Mouse (Mus musculus) spleen, postnatal 14 days (tissue): ENCODE results near the gene Coro1c.
A peak's percentile ranks its signal among the peaks of the same experiment; 100 is the strongest.

Experiments
- DNase-seq, 2 experiments: peaks; one replicate each; pipeline ENCODE4 v3.0.0; 2021 to 2022; ENCODE audit warnings: low spot score in 2 of 2

Coro1c gene

DNA sequence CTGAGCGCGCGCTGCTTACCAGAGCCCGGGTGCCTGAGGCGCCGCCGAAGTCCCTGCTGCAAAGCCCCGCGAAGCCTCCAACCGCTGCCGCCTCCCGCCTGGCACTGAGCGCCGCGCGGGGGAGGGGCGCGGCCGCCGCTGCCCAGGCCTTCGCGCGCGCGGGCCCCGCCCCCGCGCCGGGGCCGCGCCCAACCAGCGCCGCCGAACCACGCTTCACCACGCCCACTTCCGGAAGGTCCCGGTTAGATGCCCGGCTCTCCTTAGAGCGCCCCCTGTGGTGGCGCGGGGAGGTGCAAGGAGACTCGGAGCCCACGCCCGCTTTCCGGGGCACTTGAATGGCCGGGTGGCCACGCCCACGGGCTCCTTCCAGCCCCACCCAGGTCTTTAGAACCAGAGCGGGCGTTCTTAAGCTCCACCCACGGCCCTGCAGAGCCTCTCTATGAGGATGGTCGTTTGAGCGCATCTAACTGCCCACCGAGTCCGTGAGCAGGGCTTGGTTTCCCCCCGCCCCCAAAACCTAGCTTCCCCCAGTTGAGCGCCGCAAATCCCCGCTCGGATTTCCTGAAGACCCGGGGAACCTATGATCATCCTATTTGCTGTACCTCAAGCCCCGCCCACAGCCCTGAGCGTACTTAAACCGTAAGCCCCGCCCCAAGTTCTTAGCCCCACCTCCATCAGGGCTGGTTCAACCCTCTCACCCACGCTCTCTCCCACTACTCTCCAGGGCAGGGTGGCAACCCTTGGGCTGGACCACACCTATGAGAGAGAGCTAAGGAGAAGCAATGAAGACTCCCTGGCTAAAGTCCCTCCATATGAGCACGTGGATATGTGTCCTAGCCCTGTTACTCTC lies at the start of gene Coro1c:
Coro1c (minus strand) TSS at position 167 of the 850 bp plus-strand sequence.
- DNase-seq, result peak; percentile 99 to 100

GRCm38 (mm10) chr5:113956510-113956909 lies 48.0 kb upstream of the Coro1c start:
- peak; percentile 84 to 93 for DNase-seq

DNA sequence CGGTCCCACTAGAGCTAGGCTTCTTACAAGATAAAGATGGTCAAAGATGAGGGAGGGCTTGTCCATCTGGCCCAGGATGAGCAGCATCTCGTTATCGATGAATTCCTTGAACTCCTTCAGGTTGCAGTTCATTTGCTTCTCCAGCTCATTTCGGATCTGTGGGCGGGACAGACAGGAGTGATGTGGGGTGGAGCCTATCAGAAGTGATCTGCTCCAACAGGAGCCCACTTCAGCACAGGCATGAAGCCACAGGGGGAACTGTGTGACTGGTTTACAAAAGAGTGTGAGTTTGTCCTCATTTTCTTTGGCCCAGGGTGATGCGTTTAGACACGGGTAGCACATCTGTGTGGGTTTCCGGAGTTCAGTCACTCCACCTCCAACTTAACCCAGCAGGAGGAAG lies 47.1 kb upstream of the Coro1c start:
- DNase-seq, result no peak

GRCm38 (mm10) chr5:113955281-113955680 lies 46.7 kb upstream of the Coro1c start:
- no peak for DNase-seq

- DNase-seq, result peak; percentile 53 to 75
These were observed 45.9 kb upstream of the Coro1c start for GRCm38 (mm10) chr5:113954421-113954820.

DNA sequence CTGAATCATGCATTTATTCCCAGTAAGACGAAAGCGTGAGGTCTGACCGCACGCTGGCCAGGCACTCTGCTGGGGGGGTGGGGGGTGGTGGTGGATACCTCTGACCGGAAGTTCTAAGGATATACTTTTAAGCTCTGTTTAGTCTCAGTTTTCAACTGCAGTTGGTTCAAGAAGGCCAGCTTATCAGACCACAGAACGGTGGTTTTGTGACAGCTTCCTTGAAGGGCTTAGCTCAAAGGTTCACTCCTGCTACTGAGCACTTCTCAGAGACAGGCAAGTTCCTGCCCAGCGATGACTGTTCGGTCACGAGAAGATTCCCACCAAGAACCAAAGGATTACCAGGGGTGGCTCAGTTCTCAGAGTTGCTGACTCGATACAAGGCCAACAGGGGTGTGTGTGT lies 44.0 kb upstream of the Coro1c start:
- no peak for DNase-seq

DNA sequence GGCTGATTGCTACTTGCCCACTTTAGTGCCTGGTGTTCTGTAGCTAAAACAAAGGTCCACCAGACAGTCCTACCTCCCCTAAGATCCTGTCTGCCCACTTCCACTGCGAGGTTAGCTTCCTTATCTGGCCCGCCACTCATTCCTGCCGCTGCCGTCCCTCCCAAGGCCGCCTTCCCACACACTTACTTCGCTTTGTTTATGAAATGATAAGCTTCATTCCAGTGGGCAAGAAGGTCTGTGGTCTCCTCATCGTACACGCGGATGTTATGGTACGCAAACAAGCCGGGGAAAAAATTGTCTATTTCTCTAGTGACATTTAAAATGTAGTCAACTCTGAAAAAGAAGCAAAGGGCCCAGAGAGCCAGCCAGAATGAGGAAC lies 43.1 kb upstream of the Coro1c start:
- DNase-seq, result no peak

- DNase-seq, result no peak
These were observed 42.5 kb upstream of the Coro1c start for GRCm38 (mm10) chr5:113950786-113951692.

- no peak for DNase-seq
These were observed 41.6 kb upstream of the Coro1c start for GRCm38 (mm10) chr5:113950133-113950532.

DNA sequence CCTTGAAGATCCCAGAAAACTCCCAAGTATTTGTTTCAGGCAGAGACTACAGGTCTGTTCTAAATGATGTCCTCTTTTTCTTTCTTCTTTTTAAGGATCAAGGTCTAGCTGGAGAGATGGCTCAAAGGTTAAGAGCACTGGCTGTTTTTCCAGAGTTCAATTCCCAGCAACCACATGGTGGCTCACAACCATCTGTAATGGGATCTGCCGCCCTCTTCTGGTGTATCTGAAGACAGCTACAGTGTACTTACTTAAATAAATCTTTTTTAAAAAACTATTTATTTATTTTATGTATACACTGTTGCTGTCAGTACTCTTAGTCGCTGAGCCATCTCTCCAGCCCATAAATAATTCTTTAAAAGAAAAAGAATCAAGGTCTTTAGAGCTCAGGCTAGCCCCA lies 38.7 kb upstream of the Coro1c start:
- DNase-seq, result no peak

GRCm38 (mm10) chr5:113945126-113945525 lies 36.6 kb upstream of the Coro1c start:
- DNase-seq, result no peak

- no peak for DNase-seq
These were observed 34.8 kb upstream of the Coro1c start for GRCm38 (mm10) chr5:113943328-113943727.

- no peak for DNase-seq
These were observed 34.0 kb upstream of the Coro1c start for GRCm38 (mm10) chr5:113942580-113942979.

DNA sequence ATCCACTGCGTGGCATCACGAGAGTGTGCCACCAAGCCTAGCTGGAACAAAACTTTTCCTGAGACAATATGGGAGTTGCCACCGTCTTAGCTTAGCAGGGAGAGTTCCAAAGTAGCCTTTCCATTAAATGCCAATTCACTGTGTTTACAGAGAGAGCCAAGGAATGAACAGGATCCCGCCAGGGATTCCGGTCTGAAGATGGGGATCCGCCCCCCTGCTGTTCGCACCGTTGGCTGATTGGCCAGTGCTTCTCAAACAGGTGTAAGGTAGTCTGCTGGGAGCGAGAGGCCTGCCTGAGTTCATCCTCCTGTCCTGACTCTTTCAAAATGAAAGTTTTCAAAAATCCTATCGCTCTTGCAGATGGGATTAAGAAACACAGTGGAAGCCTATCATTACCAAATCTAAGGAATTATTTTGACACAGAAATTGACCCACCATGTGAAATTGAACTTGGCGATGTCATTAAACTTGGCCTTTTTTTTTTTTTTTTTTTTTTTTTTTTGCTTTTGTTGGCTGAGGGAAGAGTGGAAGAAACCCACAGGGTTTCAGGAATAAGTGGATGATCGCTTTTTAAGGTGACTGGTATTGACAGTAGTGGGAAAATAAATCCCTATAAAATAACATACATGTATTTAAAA lies 30.8 kb upstream of the Coro1c start:
- DNase-seq, result no peak

DNA sequence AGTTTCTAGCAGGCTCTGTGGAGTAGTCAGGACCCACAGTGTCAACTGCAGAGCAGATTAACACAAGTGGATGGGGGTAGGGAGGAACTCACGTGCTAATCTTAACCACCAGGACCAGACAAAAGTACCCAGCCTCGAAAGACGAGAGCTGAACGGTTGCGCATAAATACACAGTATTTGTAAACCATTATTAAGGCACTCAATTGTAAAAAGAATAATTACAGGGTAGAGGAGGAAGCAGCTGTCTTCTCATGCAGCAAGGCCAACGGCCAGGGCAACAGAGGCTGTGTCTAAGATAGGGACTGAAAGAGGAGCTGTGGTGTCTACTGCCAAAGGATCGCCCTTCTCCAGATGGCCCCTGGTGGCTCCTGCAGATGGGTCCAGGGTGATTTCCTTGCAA lies 29.1 kb upstream of the Coro1c start:
- no peak for DNase-seq

DNA sequence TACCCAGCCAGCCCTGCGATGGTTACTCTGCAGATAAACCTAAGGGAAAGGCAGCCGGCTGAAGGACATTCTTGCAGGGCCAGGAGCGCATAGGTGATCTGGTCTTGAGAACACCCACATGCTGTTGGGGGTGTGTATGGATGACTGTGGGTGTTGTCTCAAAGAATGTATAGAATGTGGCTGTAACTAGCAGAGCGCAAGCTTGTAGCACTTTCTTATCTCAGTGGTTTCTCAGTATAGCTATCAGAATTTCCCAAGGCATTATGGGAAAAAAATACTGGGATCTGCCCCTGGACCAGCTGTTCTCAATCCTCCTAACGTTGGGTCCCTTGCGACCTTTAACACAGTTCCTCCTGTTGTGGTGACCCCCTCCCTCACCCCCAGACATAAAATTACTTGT lies 25.3 kb upstream of the Coro1c start:
- no peak for DNase-seq

GRCm38 (mm10) chr5:113933480-113933879 lies 24.9 kb upstream of the Coro1c start:
- DNase-seq, result no peak

- no peak for DNase-seq
These were observed 23.8 kb upstream of the Coro1c start for GRCm38 (mm10) chr5:113932310-113932709.

- no peak for DNase-seq
These were observed 22.4 kb upstream of the Coro1c start for GRCm38 (mm10) chr5:113930648-113931609.

DNA sequence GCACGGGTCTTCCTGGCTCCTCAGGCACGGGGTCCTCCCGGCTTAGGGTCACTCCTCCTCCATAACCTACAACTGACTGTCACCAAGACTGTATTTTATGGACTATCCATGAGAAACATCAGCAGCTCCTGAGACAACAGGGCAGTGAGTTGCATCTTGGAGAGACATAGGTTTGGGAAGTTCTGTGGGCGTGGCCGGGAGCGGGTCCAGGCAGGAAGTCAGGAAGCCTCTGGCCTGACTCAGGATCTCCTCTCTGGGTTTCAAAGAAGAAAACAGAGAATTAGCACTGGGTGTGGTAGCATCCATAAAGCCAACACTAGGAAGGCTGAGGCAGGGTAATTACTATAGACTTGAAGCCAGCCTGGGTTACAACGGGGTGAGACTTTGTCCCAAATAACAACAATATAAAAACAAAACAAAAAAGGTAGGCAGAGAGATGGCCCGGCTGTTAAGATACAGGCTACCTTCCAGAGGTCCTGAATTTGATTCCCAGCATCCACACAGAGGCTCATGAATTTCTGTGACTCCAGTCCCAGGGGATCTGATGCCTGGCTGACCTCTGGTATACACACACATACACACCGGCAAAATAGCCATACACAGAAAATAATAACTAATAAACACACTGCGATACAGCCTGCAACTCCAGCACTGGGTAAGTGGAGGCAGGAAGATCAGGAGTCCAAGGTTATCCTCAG lies 21.5 kb upstream of the Coro1c start:
- no peak for DNase-seq
